Mouse (Mus musculus): ENCODE measurements at regions not wholly inside any gene's neighbourhood (a gene's known extent, or its start where the extent isn't known, plus 50 kb on each side); places are given as distances from the start of the nearest gene placed in this dataset.

DNA sequence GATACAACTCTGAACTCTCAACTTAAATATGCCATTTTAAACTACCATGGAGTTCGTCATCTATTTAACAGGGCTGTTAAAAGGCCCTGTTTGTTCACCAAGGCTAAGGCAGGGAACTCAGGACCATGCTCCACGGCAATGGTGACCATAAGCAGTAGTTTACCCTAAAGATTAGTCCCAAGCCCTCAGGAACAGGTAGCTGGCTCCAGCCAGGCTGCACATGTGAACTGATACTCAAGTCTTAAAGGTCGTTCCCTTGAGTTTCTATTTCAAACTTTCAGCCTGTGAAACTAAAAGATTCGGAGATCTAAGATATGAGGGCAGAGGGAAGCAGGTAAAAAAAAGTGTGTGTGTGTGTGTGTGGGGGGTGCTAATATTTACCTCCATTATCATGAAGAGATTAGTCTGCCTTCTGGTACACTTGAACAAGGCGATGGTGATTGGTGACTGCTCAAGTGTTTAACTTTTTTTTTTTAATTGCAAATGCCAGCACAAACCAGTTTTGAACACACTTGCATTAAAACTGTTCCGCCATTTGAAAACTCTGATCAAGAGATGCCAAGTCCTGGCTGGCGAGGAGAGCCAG, 215.5 kb upstream of the Foxq1 start:
- no peak for DNase-seq

DNA sequence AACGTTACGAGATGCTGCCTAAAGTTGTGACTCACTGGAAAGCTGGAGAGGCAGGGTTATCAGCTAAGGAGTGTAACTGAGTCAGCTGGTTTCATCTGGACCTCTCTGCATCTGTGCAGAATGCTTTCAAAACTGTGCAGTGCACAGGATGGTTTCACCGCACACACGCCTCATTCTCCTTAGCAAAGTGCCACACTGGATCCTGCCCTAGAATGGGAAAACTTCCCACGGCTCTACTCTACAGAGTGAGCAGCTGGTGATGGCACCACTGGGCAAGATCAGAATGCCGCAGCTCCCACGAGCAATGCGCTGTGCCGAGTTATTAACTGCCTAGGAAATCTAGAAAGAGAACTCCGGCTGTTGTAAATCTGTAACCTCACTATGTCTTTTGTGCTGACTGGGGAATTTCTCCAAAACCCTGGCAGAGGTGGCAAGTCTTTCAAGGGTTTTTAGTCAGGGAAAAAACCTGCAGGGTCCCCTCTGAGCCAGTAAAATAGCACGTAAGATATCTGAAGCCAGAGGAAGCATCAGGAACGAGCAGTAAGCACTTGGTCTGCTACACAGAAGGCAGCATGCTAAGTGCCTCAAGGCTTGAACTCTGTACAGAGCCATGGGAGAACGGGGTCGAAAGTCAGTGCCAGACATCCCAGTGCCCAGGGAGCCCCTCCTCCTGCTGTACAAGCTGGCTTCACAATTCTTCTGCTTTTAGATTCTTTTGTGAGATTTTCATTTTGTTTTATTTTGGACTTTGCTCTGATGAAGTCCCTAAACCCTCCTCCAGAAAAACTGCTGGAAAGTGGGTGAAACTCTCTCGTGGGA, 214.4 kb upstream of the Foxq1 start:
- DNase-seq, result no peak

DNA sequence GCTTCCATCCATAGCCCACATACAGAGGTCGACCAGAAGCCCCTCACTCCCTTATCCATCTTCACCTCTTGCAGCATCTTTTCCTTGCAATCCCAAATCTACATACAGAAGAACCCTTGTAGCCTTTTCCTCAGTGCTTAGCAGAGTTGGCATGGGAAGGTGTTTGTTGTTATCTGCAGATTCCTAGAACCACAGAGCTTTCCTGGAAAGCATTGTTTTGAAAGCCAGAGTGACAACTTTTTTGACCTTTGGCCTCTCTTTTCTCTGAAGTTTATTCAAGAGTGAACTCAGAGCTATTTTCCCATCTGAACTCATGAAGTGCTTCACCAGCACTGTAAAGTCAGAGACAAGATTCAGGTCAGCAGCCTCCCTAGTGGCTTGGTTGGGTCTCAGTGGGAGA, 209.7 kb upstream of the Foxq1 start:
- DNase-seq, result no peak

DNA sequence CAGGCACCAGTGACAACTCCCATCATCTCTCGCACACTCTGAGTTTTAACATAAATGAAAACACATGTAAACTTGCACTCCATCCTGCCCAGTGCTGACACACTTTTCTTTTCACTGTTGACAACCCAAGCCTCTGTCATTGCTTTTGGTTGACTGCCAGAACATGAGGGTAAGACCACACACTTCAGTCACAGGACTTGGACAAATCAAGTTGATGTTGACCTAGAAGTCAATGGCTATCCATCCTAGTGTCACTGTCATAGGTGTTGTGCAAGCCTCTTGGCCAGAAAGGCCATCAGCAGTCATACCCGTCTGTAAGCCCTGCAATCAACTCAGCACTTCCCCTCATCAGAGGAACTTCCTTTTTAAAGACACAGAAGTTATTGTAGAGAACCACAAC, 208.9 kb upstream of the Foxq1 start:
- DNase-seq, result no peak

DNA sequence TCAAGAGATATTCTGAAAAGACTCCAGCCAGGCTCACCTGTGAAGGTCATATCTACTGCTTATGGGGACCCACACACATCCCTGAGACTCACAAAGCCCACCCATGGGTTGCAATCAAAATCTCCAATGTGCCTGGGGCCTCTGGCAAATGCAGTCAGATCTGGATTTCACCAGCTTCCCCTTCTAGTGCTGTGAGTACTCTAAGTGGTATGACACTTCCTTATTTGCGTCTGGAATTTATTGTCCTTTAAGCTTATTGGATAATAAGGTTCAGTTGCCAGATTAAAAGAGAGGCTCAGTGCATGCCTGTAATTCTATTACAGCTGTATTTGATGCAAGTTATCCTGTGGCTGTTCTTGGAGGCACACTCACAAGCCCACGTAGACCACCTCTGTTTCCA, 206.3 kb upstream of the Foxq1 start:
- no peak for DNase-seq

DNA sequence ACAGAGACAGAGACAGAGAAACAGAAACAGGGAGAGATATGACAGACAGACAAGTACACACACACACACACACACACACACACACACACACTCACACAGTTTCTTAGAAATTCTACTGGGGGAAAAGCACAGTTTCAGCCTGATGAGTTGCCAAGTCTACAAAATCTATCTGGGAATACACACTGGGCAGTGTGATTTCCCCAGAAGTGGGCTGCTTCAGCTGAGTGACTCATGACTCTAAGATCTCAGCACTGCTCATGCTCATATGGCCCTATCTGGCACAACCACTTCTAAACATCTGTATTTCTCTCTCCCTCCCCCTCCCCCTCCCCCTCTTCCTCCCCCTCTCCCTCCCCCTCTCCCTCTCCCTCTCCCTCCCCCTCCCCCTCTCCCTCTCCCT, 204.5 kb upstream of the Foxq1 start:
- no peak for DNase-seq

DNA sequence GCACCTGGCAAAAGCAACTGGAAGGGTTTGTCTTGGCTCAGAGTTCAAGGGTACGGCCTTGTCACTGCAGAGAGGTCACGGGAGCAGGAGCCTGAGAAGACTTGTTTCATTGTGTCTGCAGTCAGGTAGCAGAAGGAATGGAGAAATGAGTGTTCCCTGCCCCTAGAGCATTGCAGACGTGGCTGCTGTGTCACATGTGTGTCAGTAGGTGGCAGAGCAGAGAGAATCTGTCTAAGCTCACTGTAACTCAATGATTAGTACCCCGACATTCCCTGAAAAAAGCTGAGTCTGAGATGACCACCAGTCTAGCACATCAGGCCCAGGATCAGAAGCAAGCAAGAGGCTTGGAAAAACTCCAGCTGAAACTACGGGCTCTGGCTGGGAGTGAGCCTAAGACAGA, 203.1 kb upstream of the Foxq1 start:
- DNase-seq, result no peak

DNA sequence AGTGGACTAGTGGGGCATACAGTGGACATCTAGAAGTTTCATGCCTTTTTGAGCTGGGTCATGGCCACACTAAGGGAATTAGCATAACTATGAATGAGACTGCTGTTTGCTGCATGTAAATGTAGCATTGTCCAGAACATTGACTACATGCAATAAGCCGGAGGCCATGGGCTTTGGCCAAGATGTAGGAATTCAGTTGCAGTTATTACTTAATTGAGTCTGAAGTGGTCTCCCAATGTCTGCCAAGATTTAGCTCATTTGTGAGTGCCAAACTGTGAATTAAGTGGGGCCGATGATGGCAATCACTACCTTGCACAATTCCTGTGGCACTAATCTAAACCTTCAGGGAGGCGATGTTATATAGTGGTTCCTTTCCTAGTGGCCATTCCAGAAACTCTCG, 196.6 kb upstream of the Foxq1 start:
- no peak for DNase-seq

DNA sequence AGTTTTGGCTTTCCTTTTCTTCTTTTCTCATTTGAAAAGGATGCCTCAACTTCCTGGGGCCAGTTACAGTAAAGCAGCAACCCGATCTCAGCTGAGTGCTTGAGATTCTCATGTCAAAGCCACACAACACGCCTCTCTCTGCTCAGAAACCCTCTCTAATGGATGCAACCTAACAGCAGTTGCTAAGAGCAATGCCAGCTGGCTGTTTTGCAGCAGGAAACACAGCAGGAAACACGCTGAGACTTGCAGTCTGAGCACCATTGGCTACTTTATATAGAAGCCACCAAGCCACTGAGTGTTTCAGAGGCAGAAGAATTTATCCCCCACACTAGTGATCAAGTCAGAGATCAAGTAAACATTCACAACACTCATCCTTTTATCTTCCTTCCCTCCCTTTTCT, 193.5 kb upstream of the Foxq1 start:
- no peak for DNase-seq

DNA sequence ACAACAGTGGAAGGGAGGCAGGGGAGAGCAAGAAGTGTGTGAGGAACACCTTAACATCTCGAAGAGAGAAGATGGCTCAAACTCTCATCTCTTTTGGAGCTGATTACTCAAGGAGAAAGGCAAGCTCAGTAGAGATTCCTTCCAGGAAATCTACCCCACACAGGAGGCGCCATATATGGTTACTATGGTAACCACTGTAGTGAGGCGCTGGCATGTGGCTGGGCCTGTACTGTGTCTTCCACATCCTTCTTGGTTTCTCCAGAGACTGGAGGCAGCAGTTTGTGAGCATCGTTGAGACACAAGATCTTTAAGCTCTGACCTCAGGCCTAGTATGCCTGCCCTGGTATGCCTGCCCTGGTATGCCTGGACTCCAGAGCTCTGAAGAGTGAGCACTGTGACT, 191.6 kb upstream of the Foxq1 start:
- DNase-seq, result no peak

DNA sequence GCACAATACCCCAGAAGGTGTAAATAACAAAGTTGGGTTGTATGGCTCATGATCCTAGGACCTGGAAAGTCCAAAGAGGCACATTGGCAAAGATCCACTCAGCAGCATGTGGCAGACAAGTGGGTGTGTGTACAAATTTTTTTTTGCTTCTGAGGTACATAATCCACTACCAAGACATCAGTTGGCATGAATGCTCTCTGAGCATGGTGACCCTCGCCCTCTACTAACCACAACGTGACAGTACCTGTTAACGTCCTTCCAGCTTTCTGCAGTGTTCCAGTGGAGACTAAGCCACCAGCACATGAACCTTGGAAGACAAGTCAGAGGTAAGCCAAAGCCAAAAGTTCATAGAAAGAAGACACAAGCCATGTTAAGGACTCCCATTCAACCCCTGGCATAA, 188.7 kb upstream of the Foxq1 start:
- no peak for DNase-seq

DNA sequence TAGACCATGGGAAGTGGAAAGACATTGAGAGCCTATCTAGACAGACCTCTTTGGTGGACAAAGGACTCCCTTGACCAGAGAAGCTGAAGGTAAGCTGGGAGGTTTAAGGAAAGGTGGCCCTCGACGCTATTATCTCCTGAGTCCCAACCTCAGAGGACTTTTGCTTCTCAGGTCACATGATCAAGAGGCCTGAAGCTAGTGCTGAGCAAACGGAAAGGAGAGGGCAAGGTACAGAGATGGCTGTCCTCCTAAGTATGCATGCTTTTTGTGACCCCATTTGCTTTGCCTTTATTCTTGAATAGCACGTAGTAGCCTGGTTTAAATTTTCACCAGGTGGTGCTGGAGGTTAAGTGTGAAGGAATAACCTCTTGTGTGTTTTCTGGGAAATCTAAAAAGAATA, 186.8 kb upstream of the Foxq1 start:
- DNase-seq, result no peak

DNA sequence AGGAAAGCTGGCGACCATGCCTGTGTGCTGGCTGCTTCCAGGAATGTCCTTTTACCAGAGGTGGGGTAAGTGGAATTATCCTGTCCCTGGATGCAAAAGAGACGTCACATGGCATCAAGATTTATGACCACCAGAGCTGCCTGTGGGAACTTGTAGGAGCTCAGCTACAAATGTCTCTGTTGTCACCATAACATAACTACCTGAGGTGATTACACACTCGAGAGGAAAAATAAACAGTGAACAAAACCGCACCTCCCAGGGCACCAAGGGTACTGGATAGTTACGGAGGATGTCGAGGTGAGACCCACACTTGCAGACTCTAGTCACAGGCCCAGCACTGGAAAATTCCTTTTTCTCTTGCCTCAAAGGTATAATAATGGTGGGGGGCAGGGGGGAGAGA, 185.1 kb upstream of the Foxq1 start:
- no peak for DNase-seq

DNA sequence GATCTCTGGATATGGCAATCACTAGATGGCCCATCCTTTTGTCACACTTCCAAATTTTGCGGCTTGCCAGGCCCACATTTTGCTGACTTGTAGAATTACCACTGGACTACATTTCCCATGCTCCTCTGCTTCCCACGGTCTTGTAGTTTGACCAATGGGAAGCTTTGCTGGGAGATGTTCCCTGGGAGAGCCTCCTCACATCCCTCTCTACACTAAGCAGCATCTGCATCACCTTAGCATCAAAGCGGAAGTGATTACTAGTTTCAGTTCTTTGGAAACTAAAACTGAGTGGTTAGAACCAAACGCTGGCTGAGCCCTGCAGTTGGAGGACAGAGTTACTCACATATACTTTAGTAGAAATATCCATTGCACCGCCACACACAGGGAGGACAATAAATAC, 181.9 kb upstream of the Foxq1 start:
- DNase-seq, result no peak

DNA sequence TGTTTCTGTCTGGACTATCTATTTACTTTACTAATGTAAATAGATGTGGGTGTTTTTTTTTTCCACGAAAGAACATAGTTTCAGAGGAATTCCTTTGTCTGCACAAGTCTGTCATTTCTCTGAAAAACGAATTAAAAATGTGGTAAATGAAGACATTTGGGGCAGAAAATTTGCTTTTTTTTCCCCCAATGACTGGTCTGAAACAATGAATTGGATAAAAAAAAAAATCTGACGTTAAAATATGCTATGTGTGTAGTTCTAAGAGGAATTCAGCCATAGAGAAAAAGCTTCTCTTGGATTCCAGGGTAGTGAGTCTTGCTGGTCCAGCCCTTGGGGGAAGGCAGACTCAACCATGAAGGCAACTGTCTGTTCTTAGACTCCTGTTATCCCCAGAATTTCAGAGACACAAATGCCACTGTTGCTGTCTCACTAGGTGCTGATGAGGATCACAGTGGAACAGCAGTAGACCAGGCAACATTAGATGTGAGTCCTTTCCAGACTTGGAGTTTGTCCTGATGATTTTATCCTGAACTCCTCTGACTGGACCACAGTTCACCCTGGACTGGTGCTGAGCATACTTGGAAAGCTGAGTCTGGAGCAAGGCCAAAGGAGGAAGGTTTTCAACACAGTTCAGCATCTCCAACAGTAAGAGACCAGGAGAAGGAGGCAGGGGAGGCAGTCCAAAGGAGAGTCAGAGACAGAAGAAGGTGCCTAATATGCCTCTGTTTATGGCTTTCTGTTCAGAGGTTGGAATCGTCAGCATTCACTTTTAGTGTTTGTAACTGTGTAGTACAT, 162.3 kb upstream of the Foxq1 start:
- DNase-seq, result no peak

DNA sequence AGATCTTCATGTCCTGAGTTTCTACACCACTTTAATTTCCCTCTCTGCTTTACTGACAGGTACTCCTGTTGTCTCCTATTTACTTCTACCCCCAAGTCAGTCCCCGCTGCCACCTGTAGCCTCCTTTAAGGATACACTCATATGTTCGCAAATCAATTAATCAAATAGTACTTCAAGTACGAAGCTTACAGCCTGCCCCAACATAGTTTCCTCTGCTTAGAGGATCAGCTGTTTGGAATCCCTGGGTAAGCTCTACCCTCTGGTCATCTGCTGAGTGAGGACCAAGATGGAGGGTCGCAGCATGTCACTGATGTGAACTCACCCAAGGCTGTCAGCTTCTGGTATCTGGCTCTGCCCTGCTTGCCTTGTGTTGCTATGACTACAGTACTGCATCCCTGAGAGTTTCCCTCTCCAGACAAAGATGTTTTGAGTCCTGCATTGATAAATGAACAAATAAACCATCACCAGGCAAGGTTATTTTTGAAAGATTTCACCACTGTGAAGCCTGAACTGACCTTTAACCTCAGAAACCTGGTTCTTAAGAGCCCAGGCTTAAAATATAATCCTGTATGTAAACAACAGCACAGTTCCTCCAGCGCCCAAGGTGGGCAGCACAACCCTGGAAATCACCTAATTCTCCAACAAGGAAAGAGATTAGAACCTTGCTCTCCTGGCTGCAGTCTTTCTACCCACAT, 159.6 kb upstream of the Foxq1 start:
- no peak for DNase-seq

DNA sequence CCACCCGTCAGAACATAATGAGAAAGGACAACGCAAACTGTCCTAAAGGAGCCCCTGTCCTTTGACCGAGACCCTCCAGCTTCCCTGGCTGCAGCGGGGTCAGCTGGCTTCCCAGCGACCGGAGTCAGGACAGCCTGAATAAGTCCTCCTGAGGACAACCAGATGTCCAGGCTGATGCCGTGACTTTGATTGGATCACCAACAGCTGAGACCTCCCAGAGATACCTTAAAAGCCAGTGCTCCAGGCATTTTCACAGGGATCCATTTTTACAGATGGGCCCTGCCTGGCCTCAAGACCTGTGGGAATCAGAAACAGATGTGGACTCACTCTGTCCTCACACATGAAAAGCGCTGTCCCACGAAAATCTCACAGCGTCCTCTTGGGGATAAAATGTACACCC, 158.7 kb upstream of the Foxq1 start:
- no peak for DNase-seq

DNA sequence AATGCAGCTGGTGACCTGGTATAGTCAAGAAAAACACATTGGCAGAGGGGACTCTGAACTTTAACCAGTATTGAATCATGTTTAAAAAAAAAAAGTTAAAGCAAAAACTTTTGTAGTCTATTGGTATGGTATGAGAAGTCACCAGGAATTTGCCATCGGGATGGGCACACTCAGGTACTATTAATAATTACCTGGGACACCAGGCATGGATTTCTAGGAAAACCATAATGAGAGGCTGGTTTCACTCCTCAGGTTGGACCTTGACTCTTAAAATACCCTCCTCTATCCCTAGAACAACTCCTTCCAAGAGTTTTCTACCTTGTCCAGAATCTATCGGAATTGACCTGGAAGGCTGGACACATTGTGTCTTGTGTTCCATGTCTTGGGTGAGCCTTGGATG, 155.5 kb upstream of the Foxq1 start:
- no peak for DNase-seq

DNA sequence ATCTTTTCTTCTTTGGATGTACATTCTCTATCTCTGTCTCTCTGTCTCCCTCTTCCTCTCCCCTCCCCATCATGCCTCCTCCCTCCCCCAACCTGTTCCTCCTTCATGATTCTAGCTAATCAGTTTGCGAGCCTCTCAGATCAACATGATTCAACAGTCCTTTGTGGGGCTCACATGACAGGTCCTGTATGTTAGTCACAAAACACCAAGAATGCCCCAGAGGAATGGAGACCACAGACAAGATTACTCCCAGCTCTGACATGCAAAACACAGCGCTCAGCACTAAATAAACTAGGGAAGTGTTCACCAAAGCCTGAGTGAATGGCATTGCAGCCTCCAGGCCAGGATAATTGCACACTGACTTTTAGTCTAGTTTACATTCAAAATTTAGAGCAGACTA, 150.6 kb upstream of the Foxq1 start:
- no peak for DNase-seq

DNA sequence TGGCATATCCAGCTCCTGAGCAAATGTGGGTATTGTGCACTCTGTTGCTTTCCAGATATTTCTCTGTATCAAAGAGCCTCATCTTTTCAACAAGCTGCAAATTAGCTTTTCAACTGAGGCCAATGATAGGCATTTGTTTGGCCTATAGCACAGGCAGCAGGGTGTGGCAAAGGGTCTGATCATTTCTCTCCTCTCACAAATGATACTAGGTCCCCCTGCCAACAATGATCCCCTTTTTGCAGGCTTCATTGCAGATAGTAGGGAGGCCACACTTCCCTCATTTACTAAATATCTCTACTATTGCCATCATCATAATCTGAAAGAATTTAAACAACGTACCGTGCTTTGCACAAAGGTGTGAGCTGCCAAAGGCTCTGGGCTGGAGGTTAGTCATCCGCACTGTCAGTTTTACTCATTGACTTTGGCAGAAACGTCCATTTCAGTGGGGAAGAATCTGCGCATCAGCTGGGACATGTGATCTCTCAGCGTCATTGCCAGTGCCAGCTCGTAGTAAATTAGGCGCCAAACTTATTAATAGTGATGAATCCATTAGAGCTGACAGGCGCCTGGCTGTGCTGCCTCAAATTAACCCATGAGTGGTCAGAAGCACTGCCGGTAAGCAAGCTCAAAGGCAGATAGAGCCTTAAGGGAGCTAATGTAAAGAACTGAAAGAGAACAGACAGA, 147.4 kb upstream of the Foxq1 start:
- no peak for DNase-seq

DNA sequence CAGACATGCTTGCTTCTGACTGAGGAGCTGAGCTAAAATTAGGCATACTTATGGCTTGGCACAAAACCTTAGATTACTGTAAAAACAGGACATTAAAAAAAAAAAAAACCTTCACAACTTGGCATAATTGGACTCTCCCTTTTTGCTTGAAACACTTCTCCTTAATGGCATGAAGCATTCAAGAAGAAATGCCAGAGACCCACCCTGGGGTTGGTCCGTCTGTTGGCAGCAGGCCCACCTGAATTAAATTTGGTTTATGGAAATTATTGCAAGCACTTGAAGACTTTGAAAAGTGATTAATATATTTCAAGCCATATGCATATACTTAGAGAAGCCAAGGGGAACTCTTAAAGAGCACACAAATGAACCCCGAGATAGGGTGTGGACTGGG, 146.8 kb upstream of the Foxq1 start:
- no peak for DNase-seq

DNA sequence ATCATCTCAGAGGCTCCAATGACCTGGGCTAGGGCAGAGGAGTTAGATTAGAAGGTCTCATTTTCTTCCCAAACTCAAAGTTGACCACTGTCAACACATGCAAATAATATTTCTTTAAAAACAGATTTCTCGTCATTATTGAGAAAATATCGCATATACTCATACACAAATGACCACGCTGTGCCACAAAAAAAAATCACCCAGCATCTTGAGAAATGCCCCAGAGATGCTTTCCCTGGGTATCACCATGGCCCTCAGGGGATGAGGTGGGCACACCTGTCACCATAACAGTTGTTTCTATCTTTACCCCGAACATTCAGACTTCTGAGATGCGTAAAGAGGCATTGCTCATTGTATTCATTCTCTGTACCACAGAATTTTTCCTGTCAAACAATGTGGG, 134.4 kb upstream of the Foxq1 start:
- no peak for DNase-seq

DNA sequence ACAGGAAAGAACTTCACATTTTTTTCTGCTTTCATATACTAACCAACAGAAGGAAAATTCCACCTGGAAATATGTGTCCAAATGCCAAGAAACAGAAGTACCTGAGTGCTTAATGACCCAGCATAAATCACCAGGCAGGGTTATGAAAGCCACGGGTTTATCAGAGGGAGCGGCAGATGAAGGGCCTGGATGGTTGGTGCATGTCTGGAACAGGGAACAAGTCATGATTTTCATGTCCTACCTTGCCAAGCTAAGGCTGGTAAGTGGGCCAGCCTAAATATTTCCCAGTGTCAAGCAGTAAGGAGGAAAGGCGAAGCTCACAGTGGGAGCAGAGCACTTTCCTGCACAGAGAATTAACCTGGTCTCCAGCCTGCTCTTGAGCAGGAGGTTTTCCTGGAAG, 132.3 kb upstream of the Foxq1 start:
- no peak for DNase-seq
